Mouse (Mus musculus) ovary, postnatal 14 days (tissue): ENCODE data around the gene Tmc8.
"Not testable (repeated sequence)": the region's sequence is repeated elsewhere in the genome, so short reads cannot be mapped to it uniquely, and the experiment has no call there.

ENCODE experiments used
- DNase-seq: peaks from one replicate; pipeline ENCODE4 v3.0.0; 2022; ENCODE audit warnings: low spot score

Gene Tmc8

DNA sequence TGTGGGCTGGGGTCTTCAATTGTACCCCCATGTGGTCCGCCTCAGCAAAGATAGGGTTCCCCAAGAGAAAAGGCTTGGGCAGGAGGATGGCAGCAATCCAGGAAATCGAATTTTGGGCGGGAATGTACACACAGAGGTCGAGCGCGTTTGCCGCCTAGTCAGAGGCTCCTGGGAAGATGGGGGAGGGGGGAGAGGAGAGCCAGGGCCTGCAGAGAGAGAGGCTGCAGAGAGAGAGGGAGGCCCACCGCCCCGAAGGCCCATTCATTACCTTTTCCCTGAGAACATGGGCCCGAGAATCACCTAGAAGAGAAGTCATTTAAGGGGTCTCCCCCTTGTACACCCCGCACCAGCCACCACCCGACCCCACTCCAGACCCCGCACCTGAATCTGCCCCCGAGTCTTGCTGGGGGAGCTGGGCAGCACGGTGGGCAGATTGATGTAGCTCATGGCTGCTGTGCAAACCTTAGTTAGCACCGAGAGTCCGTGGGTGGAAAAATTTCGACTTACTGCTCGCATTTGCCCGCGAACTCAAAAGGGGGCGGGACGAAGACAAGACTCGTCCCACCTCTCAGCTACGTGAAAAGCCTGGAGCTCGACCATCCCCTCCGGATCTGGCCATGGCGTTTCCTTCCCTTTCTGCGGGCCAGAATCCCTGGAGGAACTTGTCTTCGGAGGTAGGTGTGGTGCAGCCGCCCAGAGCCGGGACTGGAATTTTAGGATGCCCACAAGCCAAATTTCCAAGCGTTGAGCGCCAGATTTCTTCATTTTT lies 43.6 kb downstream of the Tmc8 start, which contains the start of the genes Afmid and Tk1:
Gene Afmid, plus strand, starts transcription at position 592 of the 769 bp plus-strand sequence.
Gene Tk1, minus strand, starts transcription at position 760 of the 769 bp plus-strand sequence.
- no peak for DNase-seq

DNA sequence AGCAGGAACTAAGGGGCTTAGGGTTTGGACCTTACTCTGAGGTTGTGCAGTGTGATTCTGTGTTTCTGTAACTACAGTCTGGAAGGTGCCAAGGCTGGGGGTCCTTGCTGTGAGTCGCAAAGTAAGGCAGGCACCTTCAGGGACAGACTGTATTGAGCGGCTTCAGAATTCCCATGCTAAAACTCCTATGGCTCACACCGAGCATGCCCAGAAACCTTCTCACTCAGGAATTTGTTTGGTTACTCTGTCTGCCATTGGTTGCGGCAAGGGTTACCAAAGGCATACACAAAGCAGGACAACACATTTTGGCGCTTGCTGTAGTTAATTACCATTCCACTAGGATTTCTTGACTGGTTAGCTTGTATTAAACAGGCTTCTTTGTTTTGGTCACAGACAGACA lies 44.3 kb downstream of the Tmc8 start:
- DNase-seq: no peak

DNA sequence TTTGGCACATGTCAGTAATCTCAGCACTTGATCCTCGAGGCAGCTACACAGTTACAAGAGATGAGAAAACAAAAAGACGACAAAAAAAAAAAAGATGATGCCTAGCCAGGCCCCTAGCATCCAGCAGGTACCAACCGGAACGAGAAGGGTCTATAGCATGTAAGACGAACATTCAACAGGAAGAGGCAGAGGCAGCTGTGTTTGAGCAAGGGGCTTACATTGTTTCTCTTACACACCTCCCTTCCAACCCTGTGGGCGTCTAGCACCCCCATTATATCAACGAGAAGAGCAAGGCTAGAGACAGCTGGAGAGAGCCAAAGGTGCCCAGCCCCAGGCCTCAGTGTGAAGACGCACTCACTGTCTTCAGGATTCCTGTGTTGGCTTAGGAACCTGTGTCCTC lies 45.0 kb downstream of the Tmc8 start:
- DNase-seq: no peak

DNA sequence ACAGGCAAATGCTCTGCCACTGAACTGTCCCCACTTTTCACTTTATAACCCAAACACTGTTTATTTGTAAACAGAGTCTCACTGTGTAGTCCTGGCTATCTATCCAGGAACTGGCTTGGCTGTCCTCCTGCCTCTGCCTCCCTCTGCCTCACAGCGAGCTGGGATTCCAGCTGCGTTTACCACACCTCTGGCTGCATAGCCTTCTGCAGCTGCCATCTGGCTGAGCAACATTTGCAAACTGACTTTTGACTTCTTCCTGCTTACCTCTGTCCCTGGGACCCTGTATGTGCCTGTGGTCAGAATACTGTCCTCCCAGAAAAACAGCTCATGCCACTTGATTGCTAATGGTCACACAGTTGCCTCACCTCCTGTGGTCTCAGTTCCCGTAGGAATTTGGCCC lies 45.5 kb downstream of the Tmc8 start:
- no peak for DNase-seq

DNA sequence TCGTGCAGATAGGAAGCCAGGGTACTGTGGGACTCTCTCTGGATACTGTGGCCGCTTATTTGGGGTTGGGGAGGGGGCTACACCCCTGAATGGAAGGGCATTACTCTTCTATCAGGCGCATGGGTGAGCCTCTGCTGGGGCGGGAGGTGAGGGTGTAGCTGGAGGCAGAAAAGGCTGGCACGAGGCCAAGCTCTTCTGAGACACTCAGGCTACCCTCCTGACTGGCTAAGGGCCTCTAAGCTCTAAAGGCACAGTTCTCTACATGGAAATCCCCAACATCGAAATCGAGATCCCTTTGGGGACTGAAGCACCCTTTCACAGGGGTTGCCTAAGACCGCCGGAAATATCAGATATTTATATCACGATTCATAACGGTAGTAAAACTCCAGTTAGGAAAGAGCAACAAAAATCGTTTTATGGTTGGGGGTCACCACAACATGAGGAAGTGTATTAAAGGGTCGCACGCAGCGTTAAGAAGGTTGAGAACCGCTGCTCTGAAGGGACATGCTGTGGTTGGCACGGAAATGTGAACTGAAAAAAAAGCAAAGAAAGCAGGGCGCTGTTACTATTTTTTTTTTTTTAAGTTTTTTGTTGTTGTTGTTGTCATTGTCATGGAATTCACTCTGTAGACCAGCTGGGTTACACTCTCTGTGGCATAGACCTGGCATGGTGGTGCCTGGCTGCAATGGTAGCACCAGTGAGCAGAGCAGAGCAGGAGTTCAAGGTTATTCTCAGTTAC lies 46.4 kb downstream of the Tmc8 start:
- DNase-seq: no peak

DNA sequence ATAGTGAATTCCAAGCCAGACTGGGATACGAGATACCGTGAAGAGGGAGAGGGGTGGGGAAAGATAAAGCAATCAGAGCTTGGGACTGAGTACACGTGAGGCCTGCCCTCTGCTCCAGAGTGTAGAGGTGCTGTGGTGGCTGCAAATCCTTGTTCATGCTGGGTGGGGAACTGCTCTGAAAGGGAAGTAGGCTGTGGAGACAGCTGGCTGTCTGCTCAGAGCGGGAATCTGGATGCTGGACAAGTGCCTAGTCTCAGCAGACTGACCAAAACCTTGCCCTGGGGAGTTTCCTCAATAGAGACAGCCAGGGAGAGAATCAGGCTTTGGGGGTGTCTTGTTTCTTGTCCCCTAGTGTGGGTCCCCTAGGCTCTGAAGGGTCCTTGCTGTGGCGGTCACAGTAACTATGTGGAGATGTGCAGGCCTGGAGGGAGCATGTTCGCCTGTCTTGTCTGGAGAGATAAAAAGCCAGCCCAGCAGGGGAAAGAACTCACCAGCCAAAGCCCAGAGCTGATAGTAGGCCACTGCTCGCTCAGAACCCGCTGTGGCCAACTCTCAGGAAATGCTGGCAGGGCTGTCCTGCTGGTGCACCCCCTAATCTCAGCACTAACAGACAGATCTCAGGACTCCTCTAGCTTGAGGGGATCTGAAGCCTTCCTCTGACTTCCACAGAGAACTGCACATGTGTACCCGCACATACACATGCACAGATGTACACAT lies 47.2 kb downstream of the Tmc8 start:
- no peak for DNase-seq

DNA sequence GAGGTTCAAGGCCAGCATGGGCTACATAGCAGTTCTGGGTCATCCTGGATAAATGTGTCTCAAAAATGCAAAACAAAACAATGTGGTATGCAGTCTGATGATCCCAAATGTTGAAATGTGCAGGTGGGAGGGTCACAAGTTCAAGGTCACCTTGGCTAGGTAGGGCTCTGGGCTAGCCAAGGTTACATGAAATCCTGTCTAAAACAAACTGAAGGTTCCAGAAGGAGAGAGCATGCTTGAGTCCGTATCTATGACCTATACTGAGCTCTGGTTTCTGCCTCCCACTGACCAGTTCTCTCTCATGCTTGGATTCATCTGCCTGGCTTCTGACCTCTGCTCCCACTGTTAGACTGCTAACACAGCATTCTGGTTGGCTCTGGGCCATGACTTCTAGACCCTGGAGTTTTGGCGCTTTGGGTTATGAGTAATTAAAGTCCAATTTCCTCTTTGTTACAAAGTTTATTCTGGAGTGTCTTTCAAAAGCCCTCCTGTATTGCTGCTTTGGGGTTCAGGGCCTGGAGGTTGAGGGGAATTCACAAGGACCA lies 47.9 kb downstream of the Tmc8 start:
- DNase-seq: no peak

DNA sequence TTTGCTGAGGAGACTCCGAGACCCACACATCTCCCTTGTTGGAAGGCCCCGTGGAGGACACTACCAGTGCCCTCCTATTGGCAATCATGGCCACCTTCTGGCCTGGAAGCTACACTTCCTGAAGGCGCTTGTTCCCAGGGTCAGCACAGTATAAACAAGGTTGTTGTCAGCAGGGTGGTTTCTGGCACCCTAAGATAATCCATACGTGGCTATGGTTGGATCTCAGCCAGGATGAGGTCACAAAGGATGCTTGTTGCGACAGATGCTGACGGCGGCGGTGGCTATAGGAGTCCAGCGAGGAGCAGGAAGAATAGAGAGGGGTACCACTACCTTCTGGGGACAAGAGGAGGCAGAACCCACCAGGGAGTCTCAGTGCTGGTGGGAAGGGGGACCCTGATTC lies 48.5 kb downstream of the Tmc8 start:
- no peak for DNase-seq

DNA sequence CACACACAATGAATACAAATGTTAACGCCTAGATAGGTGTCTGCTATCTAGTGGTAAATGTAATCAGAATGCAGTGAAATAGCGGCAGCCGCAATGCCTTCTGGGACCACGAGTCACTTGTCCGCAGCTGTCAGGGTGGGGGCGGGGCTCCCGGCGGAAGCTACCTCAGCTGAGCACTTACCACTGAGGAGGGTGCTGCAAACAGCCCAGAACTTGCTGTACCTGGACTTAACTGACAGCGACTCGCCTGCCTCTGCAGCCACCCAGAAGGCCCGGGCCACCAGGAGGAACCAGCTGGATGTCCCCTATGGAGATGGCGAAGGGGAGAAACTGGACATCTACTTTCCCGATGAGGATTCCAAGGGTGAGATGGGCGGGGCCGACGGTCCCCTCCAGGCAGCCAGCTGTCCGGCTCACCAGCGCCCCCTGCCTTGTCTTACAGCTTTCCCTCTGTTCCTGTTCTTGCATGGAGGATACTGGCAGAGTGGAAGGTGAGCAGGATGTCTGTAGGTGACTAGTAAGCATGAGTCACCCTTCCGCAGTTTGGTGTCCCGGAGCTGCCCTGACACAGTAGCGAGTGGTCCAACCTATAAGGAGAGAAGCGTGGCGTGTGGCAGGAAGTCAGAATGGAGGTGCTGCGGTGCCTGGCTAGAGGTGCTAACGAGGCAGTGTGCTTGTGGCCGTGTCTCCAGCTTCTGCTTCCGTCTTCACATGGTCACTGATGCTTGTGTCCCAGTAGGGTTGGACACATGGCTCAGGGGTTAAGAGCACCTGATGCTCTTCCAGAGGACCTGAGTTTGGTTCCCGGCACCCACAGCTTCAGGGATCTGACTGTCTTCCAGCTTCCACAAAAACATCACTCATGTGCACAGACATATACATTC lies 50.5 kb downstream of the Tmc8 start:
- no peak for DNase-seq

DNA sequence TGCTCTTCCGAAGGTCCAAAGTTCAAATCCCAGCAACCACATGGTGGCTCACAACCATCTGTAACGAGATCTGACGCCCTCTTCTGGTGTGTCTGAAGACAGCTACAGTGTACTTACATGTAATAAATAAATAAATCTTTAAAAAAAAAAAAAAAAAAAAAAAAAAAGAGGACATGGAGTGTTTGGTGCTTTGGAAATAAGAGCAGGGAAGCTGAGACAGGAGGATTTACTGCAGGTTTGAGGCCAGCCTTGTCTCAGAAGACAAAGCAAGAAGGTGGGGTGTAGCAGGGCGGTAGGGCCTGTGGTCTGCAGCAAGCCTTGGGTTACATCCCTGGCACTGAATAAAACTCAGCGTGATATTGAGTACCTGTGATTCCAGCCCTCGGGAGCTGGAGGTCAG lies 51.6 kb downstream of the Tmc8 start:
- DNase-seq: not testable (repeated sequence)

DNA sequence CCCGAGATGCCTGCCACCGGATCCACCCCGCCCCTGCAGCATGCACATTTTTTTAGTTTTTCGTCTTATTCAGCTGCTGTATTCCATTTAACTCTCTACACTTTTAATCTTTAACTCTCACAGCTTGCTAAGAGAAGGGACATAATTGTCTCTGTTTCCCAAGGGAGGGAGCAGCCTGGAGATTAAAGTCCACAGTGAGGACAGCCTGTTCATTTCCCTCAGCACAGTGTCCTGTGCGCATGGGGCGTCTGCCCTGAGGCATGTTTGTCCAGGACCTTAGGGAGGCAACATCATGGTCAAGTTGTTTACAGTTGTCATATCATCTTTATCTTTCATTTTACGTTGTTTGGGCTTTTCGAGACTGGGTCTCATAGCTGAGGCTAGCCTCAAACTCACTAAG lies 52.2 kb downstream of the Tmc8 start:
- no peak for DNase-seq

DNA sequence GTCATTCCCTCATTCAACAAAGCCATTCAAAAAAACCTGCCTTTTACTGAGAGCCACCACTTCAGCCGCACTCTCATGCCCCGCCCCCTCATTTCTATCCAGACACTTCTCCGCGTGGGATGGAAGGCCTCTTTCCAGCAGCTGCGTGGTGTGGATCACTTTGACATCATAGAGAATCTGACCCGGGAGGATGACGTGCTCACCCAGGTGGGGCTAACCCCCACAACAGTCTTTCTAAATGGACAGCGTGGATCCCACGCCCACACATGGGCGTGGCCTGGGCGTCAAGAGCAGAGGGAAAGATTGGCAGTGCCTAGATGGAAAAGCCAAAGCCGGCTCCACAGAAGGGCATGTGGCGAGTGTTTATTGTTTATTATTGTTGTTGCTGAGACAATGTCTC lies 54.4 kb downstream of the Tmc8 start:
- no peak for DNase-seq

DNA sequence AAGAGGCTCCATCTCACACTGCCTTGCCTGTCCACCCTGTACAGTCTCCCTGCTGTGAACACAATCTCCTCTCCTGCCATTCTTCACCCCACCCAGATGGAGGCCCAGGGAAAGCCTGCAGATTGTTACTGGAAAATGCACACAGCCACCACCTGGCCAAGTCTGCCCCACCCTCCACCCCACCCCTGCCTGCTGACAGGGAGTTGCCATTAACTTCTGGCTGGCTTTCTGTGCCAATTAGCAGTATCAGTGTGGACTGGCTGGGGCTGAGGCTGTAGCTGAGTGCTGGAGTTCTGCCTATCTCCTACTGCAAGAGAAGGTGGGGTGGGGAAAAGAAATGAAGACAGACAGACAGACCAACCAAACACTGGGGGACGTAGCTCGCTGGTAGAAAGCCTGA lies 56.7 kb downstream of the Tmc8 start:
- no peak for DNase-seq

DNA sequence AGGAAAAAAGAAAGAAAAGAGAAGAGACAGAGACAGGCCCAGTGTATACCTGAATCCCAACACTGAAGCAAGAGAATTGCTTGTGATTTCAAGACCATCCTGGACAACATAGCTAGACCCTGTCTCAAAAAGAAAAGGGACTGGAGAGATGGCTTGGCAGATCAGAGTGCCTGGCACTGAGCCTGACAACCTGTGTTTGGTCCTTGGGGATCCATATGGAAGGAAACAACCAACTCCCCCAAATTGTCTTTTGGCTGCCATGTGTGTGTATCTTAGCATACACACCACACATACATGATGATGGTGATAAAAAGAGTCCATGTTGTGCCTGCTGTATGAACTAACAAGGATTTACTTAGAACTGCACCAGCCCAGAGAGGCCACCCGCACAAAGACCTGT lies 57.1 kb downstream of the Tmc8 start:
- no peak for DNase-seq

DNA sequence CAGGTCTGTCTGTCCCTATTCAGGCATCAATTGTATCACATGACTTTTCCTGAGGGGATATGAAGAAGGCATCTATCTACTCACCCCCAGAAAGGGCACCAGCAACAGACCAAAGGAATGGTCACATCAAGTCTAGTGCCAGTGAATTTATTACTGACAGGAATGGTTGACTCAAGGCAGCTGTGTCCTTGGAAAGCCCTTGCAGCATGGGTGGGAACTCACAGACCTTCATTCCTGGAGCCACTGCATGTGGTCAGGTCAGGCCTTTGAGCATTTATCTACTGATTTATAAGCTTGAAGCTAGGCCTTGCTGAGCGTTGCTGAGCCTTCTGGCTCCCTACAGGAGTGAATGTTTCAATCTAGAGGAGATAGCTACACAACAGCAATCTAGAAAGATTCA lies 59.0 kb downstream of the Tmc8 start:
- DNase-seq: no peak
